Mouse (Mus musculus): ENCODE measurements at regions not wholly inside any gene's neighbourhood (a gene's known extent, or its start where the extent isn't known, plus 50 kb on each side); places are given as distances from the start of the nearest gene placed in this dataset.

- no peak for TF ChIP-seq CTCF (conservative IDR thresholded peaks at IDR 0.05; ENCODE audit: low read length)
- TF ChIP-seq POU5F1 (IDR thresholded peaks at IDR 0.05; ENCODE audit: borderline replicate concordance, low read length): no peak
These were observed 148.3 kb downstream of the Sox9 start for GRCm38 (mm10) chr11:112930186-112930808.
